Mouse (Mus musculus): ENCODE measurements at regions not wholly inside any gene's neighbourhood (a gene's known extent, or its start where the extent isn't known, plus 50 kb on each side); places are given as distances from the start of the nearest gene placed in this dataset.
"Not testable (repeated sequence)": the region's sequence is repeated elsewhere in the genome, so short reads cannot be mapped to it uniquely, and the experiment has no call there.

GRCm38 (mm10) chr1:184669173-184669572 is 63.2 kb downstream of the Hlx start:
- not testable (repeated sequence) for TF ChIP-seq POLR2A (IDR thresholded peaks at IDR 0.05; ENCODE audit: control insufficient read depth, low read depth, low read length); CTCF (IDR thresholded peaks at IDR 0.05; ENCODE audit: control insufficient read depth, insufficient read depth, insufficient replicate concordance, low read depth, low read length)
